Mouse (Mus musculus): ENCODE measurements around the gene Smim24. TPM values are rescaled to one million over a fixed set of nuclear protein-coding genes. Genes with fewer than 3 reads are reported as not detected.

The Smim24 gene
- total RNA-seq, 2 experiments from 2014 or later = 0.37 to 0.38 TPM

DNA sequence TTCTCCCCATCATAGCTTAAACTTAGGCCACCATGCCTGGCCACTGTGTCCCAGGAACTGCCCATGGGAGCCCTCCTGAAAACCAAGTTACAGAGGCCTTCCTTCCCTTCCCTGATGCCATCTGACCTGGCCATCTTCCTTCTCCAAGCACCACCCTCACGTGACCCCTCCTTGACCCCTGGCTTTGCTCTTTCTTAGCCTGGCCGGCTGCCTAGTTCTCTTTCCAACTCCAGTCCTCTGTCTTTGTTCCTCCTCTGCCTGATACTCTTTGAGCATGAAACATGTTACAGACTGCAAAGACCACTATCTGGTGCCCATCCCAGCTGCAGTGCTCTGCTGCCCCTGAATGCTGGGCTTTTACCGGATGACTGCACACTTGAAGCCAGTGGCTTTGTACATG is 3.5 kb upstream of the Smim24 start:
- DNase-seq = no peak
- intact Hi-C loops (cut with DNase I) = no loop called here

DNA sequence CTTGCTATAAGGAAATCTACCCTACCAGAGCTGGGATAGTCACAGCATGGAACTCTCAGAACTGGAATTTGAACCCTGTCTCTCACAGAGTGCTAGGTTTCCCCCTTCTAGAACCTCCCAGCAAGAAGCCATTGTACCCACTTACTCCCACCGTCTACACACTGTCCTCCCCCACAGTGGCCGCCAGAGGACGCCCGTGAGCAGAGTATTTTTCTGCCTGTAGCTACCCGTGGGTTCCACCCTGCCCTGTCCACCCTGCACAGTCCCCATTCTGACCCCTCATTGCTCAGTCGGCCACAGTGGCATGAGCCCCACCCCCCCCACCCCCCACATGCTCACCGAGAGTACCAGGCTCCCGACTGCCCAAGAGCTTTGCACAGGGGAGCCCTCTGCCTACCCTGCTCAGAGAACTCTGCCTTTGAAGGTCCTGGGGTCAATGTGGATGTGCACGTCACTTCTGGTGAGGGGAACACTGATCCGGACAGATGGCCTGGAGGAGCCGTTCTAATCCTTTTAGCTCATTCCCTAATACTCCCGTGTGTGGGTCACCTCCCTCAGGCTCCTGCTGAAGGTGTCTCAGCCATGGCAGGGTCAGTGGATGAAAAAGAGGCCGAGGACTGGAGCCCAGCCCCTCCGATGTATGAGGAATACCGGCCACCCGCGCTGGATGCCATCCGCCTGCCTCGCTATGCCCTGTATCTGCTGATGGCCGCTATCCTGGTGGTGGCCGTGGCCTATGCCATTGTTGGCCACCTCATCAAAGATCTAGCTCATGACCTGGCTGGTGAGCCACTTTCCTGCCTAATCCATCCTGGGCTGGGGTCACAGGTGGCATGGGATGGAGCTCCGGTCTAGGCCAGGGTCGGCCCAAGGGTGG is 2.8 kb upstream of the Smim24 start:
- intact Hi-C loops (cut with DNase I) = loop anchor here (2.0 kb wide), 1 partner anchor 61 kb away; no protein-coding TSS in a partner anchor
- DNase-seq = peak; percentile 68 to 79

DNA sequence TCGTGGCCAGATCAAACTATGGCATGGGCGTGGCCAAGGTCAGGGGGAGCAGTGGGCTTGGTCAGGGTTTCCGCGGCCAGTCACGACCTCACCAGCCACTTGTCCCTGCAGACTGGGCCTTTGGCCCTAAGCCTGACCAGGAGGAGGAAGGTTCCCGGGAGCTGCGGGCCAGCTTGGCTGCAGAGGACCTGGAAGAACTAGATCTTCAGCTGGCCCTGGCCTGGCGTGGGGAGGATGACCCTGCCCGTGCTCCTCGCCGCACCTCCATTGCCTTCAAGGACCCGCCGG is 2.2 kb upstream of the Smim24 start:
- intact Hi-C loops (cut with DNase I) = loop anchor here (2.0 kb wide), 1 partner anchor 60 kb away; no protein-coding TSS in a partner anchor
- DNase-seq = no peak

DNA sequence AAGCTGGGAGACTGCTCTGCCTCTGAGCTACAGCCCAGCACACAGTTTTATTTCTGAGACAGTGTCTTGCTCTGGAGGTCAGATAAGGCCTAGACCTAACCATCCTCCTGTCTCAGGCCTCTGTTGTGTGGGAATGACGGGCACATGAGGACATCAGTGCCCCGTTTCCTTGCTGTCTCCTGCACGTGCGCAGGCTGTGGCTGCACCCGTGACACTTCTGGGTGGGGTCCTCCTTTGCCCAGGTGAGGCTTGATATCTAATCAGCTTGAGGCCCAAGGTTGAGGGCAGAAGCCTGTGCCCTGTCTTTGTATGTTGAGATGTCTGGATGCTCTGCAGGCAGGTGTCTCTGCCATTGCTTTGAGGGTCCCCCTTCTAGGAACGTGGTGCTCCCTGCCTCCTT is 581 bp upstream of the Smim24 start:
- DNase-seq = no peak
- intact Hi-C loops (cut with DNase I) = loop anchor here (2.0 kb wide), 1 partner anchor 45 kb away; no protein-coding TSS in a partner anchor

DNA sequence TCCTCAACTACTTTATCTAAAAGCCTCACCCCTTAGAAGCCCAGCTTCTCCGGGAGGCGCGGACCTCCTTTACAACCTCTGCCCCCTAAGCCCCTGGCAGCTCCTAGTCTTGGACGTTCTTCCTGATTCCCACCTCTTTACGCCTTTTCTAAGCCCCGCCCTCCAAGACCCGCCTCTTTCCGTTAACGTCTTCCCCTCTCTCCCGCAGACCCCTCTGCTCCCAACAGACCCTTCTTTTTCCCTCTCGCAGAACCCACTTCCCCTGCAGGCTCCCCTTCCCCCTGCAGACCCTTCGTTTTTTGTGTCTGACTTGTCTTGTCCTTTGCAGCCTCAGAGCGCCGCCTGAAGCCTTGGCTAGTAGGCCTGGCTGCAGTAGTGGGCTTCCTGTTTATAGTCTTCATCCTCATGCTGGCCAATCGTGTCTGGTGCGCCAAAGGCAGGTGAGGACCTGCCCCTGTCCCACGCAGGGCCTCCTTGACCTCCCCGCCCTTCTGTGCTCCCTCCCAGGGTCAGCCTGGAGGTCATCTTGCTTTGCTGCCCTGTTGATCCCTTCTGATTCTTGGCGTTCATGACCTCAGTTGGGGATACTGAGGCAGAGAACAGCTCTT is 709 bp downstream of the Smim24 start:
- no peak for DNase-seq
- intact Hi-C loops (cut with DNase I) = loop anchor here (2.0 kb wide), 1 partner anchor 43 kb away; no protein-coding TSS in a partner anchor

DNA sequence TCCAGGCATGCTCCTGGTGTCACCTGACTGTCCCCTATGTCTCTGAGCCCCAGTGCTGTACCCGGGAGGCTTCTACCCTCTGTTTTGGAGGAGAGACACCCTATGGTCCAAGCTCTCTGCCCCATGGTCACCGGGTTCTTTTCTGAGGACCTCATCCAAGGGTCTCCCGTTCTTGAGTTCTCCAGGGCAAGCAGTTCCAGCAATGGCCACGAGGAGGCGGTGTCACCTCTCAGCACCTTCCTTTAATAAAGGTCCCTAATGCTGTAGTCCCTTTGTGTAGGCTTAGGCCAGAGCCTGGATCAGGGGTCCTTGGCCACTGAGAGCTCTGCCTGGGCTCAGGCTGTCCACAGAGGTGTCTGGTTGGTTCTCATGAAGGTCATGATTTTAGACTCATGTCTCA is 2.3 kb downstream of the Smim24 start:
- peak in 1 of 2 experiments; percentile 67 for DNase-seq
- intact Hi-C loops (cut with DNase I) = no loop called here

DNA sequence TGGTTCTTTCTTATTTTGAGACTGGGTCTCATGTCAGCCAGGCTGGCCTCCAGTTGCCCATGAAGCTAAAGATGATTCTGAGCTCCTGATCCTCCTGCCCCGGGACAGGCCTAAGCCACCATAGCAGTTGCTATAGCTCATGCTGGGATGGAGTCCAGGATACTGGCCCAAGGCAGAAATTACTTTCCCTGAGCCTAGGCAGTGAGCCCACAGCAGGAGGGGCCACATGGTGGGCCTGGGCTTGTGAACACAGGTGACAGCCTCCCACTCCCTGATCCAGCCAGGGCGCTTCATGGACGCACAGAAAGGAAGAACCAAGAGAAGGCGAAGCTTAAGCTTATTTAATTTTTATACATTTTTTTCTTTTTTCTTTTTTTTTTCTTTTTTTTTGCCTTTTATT is 3.0 kb downstream of the Smim24 start:
- intact Hi-C loops (cut with DNase I) = no loop called here
- no peak for DNase-seq

DNA sequence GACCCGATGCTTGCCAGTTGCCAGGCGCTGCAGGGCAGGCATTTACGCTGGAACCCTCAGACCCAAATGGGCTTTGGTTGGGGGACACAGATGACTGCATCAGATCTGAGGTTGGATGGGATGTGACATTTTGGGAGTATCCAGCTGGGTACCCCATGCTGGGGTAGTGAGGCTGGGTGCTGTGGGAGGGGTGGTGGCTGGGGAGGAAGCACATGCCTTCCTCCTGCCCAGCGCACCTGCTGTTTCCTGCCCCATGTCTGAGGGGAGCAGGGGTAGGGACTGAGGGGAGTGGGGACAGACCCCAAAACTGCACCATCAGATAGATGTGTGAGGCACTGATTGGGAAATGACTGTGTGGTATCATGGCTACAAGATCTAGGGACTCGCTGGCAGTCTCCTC is 3.9 kb downstream of the Smim24 start:
- intact Hi-C loops (cut with DNase I) = no loop called here
- DNase-seq = no peak

DNA sequence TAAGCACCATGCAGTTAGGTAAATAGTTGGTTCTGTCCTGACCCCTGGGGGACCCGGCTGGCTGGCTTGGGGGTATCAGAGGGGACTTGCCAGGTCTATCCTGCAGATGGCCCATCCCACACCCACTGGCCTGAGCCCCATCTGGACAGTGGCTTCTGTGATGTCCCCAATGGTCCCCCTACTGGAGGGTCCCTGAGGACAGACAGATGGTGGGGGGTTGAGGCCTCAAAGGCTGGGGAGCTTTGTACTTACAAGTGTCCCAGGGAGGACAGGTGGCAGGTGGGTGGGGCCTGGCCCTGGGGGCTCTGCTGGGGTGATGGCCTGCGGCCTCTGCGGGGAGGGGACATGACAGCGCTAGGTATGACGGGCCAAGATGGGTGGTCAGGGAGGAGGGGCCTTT is 6.4 kb downstream of the Smim24 start:
- intact Hi-C loops (cut with DNase I) = no loop called here
- no peak for DNase-seq

DNA sequence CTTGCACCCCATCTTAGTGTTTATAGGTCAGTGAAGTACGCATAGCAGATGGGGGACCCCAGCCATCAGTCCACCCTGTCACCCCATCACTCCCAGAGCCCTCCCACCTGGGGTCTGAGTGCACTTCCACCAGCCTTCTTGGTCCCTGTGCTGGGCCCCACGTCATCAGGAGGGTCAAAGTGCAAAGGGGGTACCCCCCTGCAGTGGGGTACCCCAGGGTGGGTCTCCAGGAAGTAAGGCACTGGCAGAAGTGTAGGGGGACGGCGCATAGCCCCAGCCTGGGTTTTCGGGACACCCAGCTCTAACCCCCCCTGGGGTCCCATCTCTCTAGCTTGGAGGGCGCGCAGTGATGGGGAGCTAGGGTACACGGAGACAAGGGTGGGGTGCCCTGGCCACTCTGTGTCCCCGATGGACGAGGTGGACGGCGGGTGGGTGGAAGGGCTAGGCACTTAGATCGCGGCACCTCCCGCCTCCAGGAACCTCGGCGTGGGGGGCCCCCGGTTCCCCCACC is 7.0 kb downstream of the Smim24 start:
- no peak for DNase-seq
- intact Hi-C loops (cut with DNase I) = no loop called here

DNA sequence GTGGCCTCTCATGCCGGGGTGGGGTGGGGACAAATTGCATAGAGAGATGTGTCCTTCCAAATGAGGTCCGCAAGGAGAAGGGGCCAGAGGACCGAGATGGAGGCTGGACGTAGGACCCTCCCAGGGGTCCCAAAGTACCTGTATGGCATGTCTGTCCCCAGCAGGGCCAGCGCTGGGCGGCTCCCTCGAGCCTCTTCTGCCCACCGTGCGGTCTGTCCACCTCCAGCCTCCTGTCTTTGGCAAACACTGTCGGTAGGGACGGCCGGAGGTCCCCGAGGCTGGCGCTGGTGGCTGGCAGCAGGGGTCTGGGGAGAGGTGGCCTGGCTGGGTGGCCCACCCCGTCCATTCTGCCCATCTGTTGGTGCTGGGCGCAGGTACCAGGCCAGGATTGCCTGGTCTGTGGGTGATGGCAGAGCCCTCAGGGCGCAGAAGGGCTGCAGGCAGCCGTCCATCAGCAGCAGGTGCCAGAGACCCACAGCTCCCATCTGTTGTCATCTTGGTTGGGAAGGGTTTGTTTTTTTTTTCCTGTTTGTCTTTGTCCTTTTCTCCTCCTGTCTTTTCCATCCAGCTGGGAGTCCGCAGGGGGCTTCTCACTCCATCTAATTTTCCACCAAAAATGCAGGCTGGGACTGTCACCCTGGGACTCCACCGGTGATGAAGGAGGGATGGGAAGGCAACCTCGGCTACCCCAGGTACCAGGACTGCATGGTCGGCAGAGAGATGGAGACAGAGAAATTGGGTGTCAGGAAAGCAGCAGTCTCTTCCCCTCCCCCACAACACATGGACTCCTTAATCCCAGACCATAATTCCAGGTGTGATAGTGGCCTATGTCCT is 7.7 kb downstream of the Smim24 start:
- intact Hi-C loops (cut with DNase I) = no loop called here
- no peak for DNase-seq

DNA sequence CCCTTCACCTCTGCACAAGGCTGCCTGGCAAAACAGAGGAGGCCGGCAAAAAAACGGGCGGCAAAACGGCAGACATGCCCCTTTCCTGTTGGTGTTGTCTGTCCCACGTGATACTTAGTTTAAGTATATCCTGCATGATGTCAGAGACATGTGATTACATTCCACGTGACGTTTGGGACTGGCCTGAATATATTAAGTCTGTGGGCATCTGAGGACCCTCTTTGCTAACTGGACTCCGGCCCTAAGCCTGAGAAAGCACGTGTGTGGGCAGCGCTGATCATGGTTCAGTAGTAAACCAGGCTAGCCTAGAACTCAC is 8.3 kb downstream of the Smim24 start:
- intact Hi-C loops (cut with DNase I) = no loop called here
- DNase-seq = no peak

DNA sequence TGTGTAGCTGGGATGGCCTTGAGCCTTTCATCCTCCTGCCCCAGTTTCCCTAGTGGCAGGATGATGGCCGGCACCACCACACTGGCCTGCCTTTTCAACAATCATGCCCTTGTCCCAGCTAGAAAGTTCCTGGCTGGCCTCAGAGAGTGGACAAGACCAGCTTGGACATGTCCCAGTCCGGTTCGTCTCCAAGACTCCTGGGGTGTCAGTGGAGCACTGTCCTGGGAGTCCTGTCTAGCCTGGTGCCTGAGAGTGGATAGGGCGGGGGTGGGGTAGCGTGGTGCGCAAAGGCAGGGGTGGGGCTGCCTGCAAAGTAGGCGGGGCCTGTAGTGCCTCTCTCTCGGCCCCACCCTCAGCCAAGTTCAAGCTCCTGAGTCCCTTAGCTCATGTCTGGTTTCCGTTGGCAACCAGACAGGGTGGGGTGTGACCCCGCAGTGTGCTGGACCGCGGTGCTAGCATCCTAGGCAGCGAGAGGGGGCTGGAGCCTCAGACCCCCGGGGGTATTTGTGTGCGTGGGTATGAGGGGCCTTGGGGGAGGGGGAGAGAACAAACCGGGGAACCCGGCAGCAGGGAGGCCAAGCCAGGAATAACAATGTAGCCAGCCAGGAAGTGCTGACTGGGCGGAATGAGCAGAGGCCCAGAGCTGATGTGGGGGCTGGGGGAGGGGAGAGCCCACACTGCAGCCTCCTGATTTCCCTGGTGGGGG is 8.8 kb downstream of the Smim24 start:
- peak in 1 of 2 experiments; percentile 77 for DNase-seq
- intact Hi-C loops (cut with DNase I) = no loop called here

DNA sequence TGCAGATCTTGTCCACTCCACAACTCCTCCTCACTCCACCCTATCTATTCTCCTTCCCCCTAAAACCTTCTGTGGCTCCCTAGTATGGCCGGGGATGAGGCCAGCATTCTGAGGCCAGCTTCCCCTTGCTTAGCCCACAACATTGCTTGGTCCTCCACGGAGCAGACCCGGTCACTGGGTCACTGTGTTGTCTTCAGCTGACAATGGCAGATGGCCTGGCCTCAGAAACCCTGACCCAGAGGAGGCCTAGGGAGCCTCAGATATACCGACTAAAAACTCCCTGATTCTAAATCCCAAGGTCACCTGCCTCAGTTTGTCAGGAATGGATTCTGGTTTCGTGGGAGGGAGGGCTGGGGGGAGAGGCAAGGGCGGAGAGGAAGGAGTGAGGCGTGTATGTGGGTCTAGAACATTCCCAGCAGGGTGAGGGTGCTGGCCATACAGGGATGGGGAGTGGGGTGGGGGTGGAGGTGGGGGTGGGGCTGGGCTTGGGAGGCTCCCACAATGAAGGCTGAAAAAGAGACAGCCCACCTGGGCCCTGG is 9.4 kb downstream of the Smim24 start:
- intact Hi-C loops (cut with DNase I) = no loop called here
- no peak for DNase-seq

DNA sequence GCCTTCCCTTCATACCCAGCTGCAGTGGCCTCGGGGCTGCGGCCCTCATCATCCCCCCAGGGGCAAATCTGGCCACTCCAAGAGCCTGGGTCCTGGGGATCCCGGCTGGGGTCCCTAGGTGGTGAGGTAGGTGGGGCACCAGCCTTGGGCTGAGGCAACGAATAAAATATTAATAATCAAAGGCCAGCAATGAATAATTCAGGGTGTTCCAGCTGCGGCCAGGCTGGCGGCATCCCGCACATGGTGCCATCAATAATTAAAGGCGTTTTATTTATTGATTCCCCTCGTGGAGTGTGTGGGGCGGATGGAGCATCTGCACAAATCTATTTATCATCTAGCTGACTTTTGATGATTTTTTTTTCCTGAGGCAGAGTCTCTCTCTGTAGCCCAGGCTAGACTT is 10.7 kb downstream of the Smim24 start:
- intact Hi-C loops (cut with DNase I) = no loop called here
- no peak for DNase-seq

DNA sequence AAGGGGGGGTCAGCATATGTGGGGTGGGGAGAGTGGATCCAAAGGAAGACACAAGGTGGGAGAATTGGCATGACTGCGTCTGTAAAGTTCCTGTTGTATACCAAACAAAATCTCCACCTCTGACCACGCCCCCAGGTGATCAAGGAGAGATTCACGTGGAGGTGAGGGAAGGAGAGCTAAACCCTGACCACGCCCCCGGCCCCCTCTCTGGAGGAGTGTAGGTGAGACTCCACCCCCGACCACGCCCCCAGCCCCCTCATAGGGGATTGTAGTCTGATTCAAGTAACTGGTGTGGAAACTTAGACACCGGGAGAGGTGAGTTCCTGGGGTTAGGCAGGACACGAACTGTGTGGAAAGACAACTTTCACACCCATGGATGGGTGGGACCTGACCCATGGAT is 11.2 kb downstream of the Smim24 start:
- DNase-seq = no peak
- intact Hi-C loops (cut with DNase I) = no loop called here

DNA sequence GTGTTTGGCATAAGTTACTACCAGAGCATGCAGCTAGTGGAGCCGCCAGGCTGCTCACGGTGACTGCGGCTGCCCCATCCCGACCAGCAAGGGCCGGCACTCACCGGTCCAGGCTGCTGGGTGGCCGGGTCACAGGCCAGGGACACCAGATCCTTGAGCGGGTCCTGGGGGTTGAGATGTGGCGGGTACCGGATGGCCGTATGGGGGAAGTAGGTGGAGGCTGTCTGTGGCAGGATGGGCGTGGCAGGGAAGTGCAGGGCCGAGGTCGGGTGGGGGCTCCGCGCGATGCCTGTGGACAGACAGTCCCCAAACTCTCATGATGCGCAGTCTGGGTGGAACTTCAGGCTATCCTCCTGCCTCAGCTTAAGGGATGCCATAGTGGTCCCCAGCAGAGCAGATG is 11.9 kb downstream of the Smim24 start:
- DNase-seq = no peak
- intact Hi-C loops (cut with DNase I) = no loop called here

DNA sequence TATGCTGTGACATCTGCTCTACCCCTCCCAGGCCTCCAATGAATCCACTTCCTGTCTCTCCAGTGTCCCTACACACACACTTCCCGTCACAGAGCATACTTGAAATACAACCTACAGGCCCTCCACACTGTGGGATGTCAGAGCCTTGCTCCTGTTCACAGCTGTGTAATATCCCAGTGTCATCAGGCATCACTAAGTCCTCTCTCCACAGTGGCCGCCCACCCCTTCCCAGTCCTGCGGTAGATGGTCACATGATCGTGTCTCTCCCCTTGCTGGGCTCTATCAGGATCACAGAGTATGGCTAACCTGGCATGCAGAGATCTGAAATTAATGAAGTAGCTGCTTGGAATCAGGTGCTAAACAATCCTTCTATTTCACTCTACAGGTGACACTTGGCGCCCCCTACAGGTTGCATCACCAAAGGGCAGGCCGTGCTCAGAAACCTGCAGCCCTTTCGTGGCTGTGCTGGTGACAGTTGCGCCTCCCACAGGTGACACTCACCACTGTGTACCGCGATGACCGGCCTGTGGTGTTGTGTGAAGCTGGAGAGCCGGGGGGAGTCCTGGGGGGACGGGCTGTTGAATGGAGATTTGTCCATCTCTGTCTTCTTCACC is 12.8 kb downstream of the Smim24 start:
- DNase-seq = peak in 1 of 2 experiments; percentile 63
- intact Hi-C loops (cut with DNase I) = loop anchor here (2.0 kb wide), 1 partner anchor 29 kb away; no protein-coding TSS in a partner anchor

DNA sequence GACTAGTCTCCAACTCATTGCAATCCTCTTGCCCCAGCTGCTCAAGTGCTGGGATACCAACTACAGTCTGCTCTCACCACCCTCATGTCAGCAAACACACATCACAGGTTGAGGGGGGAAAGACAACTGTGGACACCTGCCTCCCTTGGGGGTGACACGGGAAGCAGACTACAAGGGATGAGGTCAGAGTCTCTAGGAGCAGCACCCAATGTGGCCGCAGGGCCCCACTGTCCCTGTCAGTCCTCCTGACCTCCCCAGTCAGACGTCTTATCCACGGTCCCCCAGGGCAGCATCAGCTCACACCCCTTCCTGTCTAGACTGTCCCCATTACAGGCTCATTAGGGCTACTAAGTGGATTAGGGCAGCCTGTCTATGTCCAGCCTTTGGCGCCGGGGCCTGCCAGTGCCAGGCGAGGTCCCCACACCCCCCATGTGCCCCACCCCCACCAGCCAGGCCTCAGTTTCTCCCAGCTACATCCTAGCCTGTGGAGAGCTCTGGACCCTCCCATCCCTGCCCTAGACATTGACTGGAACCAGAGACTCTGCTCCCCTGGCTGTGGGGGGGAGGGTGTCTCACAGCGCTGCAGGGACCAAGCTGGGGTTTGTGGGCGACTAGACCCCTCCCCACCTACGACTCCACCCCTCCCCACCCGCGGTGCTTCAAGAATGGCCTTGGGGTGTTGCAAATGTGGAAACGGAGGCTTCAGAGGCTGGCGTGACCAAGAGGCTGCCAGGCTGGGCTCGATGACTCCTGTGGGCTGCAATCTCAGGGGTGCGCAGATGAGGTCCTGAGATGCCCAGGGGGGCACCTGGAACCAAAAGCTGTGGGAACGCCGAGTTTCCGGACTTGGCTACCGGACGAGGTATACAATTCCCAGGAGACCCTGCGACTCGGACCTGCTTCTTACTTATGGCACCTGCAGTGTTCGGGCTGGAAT is 13.9 kb downstream of the Smim24 start:
- intact Hi-C loops (cut with DNase I) = loop anchor here (2.0 kb wide), 1 partner anchor 28 kb away; no protein-coding TSS in a partner anchor
- no peak for DNase-seq

Data from gastrocnemius, postnatal 36 days (tissue).